Mouse (Mus musculus): Measurements from ENCODE around the gene Hsd17b12.

Gene Hsd17b12

GRCm38 (mm10) chr2:94157592-94158519 lies at the start of gene Hsd17b12:
TSS of gene Hsd17b12 (minus strand) at chr2:94157964.
- DNase-seq (ENCODE audit: low spot score), result peak; percentile 100

- DNase-seq (ENCODE audit: low spot score), result no peak
These were observed 27.1 kb upstream of the Hsd17b12 start for GRCm38 (mm10) chr2:94184906-94185305.

- no peak for DNase-seq (ENCODE audit: low spot score)
These were observed 26.4 kb upstream of the Hsd17b12 start for GRCm38 (mm10) chr2:94184142-94184541.

- DNase-seq (ENCODE audit: low spot score), result no peak
These were observed 21.3 kb upstream of the Hsd17b12 start for GRCm38 (mm10) chr2:94179030-94179407.

GRCm38 (mm10) chr2:94178321-94179029 lies 20.7 kb upstream of the Hsd17b12 start:
- DNase-seq (ENCODE audit: low spot score), result peak; percentile 95

GRCm38 (mm10) chr2:94177294-94177693 lies 19.5 kb upstream of the Hsd17b12 start:
- DNase-seq (ENCODE audit: low spot score), result no peak

GRCm38 (mm10) chr2:94176381-94176780 lies 18.6 kb upstream of the Hsd17b12 start:
- no peak for DNase-seq (ENCODE audit: low spot score)

GRCm38 (mm10) chr2:94173549-94173948 lies 15.8 kb upstream of the Hsd17b12 start:
- no peak for DNase-seq (ENCODE audit: low spot score)

- no peak for DNase-seq (ENCODE audit: low spot score)
These were observed 5.4 kb upstream of the Hsd17b12 start for GRCm38 (mm10) chr2:94163207-94163606.

- DNase-seq (ENCODE audit: low spot score), result no peak
These were observed 4.4 kb upstream of the Hsd17b12 start for GRCm38 (mm10) chr2:94162141-94162540.

GRCm38 (mm10) chr2:94158520-94158884 lies 738 bp upstream of the Hsd17b12 start:
- DNase-seq (ENCODE audit: low spot score), result no peak

- DNase-seq (ENCODE audit: low spot score), result no peak
These were observed 713 bp downstream of the Hsd17b12 start for GRCm38 (mm10) chr2:94157051-94157450.

GRCm38 (mm10) chr2:94145146-94145542 lies 12.6 kb downstream of the Hsd17b12 start:
- no peak for DNase-seq (ENCODE audit: low spot score)

GRCm38 (mm10) chr2:94144520-94145145 lies 13.1 kb downstream of the Hsd17b12 start:
- DNase-seq (ENCODE audit: low spot score), result no peak

- DNase-seq (ENCODE audit: low spot score), result no peak
These were observed 16.5 kb downstream of the Hsd17b12 start for GRCm38 (mm10) chr2:94141293-94141692.

GRCm38 (mm10) chr2:94138469-94139390 lies 19.0 kb downstream of the Hsd17b12 start:
- DNase-seq (ENCODE audit: low spot score), result peak; percentile 29

- no peak for DNase-seq (ENCODE audit: low spot score)
These were observed 20.9 kb downstream of the Hsd17b12 start for GRCm38 (mm10) chr2:94136837-94137236.

- DNase-seq (ENCODE audit: low spot score), result no peak
These were observed 29.3 kb downstream of the Hsd17b12 start for GRCm38 (mm10) chr2:94128496-94128895.

- DNase-seq (ENCODE audit: low spot score), result peak; percentile 61
These were observed 35.4 kb downstream of the Hsd17b12 start for GRCm38 (mm10) chr2:94122182-94123041.

GRCm38 (mm10) chr2:94103758-94104157 lies 54.0 kb downstream of the Hsd17b12 start:
- no peak for DNase-seq (ENCODE audit: low spot score)

- no peak for DNase-seq (ENCODE audit: low spot score)
These were observed 67.9 kb downstream of the Hsd17b12 start for GRCm38 (mm10) chr2:94089901-94090300.

All from retina, embryonic 14.5 days (tissue).